Mouse (Mus musculus): ENCODE measurements around the gene Cmip.

DNA sequence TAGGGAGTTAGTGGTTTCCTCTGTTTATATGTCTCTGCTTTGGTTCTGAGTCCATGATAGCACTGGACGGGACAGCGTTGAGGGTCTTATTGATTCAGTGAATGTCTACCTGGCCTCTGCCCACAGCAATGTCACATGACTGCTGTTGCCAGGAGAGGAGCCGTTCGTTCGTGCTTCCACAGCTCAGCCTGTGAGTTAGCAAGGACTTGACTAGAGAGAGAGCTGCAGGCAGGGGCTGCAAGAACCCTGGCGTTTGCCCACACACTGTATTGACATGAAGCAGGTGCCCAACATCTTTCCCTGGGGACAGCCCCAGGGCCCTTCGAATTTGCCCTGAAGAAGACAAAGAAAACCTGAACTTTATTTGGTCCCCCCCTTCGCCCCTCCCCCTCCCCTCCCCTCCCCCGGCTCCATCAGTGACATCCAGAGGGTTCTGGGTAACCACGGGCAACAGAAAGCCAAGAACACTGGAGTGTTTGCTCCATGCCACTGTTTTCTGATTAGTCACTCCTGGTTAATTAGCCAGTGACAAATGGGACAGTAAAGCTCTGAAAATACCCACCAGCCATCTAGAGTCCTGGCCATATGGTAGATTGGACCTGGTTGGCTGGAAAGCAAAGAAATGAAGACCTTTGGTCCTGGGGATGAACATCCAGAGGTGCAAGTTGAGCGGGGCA lies 92.0 kb downstream of the Cmip start:
- TF ChIP-seq RCOR1 (IDR thresholded peaks at IDR 0.05; ENCODE audit: low read depth, low read length) = no peak
- TF ChIP-seq TAL1 (IDR thresholded peaks at IDR 0.05; ENCODE audit: low read length) = no peak
- no peak for TF ChIP-seq MEF2A (IDR thresholded peaks at IDR 0.05; ENCODE audit: extremely low read depth, insufficient replicate concordance, low read depth, low read length, poor library complexity, severe bottlenecking)
- TF ChIP-seq POLR2A (IDR thresholded peaks at IDR 0.05; ENCODE audit: control insufficient read depth in 1 of 2, insufficient read depth in 1 of 2, low read depth in 1 of 2, low read length in 2 of 2, poor library complexity in 1 of 2) = no peak
- TF ChIP-seq CTCF (IDR thresholded peaks at IDR 0.05 in 2 of 3, conservative IDR thresholded peaks at IDR 0.05 in 1 of 3; ENCODE audit: control insufficient read depth in 1 of 3, insufficient read depth in 1 of 3, low read depth in 2 of 3, low read length in 3 of 3, poor library complexity in 1 of 3, severe bottlenecking in 1 of 3) = no peak
- no peak for TF ChIP-seq E2F4 (IDR thresholded peaks at IDR 0.05; ENCODE audit: borderline replicate concordance, low read depth, low read length)

All from MEL (cell line).